Mouse (Mus musculus): Measurements from ENCODE around the gene Asb18. TPM values are rescaled to one million over a fixed set of nuclear protein-coding genes. Genes with fewer than 3 reads are reported as not detected.

The Asb18 gene
- polyA plus RNA-seq, 1 experiment from 2014 or later: not detected

GRCm38 (mm10) chr1:89929181-89929580, 85.3 kb downstream of the Asb18 start:
- no peak overlapping the region for H3K9ac ChIP-seq (ENCODE audit: low read length)
- H3K36me3 ChIP-seq (ENCODE audit: control insufficient read depth, insufficient read depth, low read length): no peaks in the 10 kb centered on the region
- ATAC-seq (replicated peaks; ENCODE audit: low FRiP score, low TSS enrichment, low read depth) (no peak), DNase-seq (ENCODE audit: low spot score) (peak; percentile 64)
- H3K9me3 ChIP-seq (ENCODE audit: control insufficient read depth, low read length): no peaks in the 10 kb centered on the region
- H3K27ac ChIP-seq (ENCODE audit: low read depth): no peak overlapping the region
- WGBS: 6% methylated on average over 6 of the region's 6 CpGs
- peaks cover 15% of the 10 kb centered on the region for H3K4me1 ChIP-seq (replicated peaks; ENCODE audit: control insufficient read depth, insufficient read depth, low read length)
- H3K4me3 ChIP-seq (ENCODE audit: low read depth, low read length): no peak overlapping the region
- peaks cover 100% of the 10 kb centered on the region for H3K27me3 ChIP-seq (replicated peaks; ENCODE audit: control insufficient read depth, insufficient read depth, low read length)
- H3K4me2 ChIP-seq (ENCODE audit: low read length): no peak overlapping the region

- ATAC-seq (replicated peaks; ENCODE audit: low FRiP score, low TSS enrichment, low read depth) (no peak), DNase-seq (ENCODE audit: low spot score) (peak; percentile 67)
- H3K36me3 ChIP-seq (ENCODE audit: control insufficient read depth, insufficient read depth, low read length): no peaks in the 10 kb centered on the region
- H3K27me3 ChIP-seq (replicated peaks; ENCODE audit: control insufficient read depth, insufficient read depth, low read length): peaks cover 100% of the 10 kb centered on the region
- H3K27ac ChIP-seq (ENCODE audit: low read depth): no peak overlapping the region
- no peak overlapping the region for H3K4me2 ChIP-seq (ENCODE audit: low read length)
- H3K4me1 ChIP-seq (replicated peaks; ENCODE audit: control insufficient read depth, insufficient read depth, low read length): peaks cover 15% of the 10 kb centered on the region
- no peak overlapping the region for H3K4me3 ChIP-seq (ENCODE audit: low read depth, low read length)
- H3K9ac ChIP-seq (ENCODE audit: low read length): no peak overlapping the region
- H3K9me3 ChIP-seq (ENCODE audit: control insufficient read depth, low read length): no peaks in the 10 kb centered on the region
- 14% methylated on average over 25 of the region's 25 CpGs for WGBS
Observed at GRCm38 (mm10) chr1:89928676-89929075, 85.8 kb downstream of the Asb18 start.

- Histone ChIP-seq H3K9me3 (ENCODE audit: control insufficient read depth, low read length) (no peaks in the 10 kb centered on the region), H3K4me2 (ENCODE audit: low read length) (peak overlapping the region; percentile 52), H3K9ac (ENCODE audit: low read length) (no peak overlapping the region), H3K36me3 (ENCODE audit: control insufficient read depth, insufficient read depth, low read length) (no peaks in the 10 kb centered on the region), H3K27ac (ENCODE audit: low read depth) (no peak overlapping the region), H3K27me3 (replicated peaks; ENCODE audit: control insufficient read depth, insufficient read depth, low read length) (peaks cover 100% of the 10 kb centered on the region), H3K4me1 (replicated peaks; ENCODE audit: control insufficient read depth, insufficient read depth, low read length) (peaks cover 20% of the 10 kb centered on the region), H3K4me3 (ENCODE audit: low read depth, low read length) (peak overlapping the region; percentile 30)
- DNase-seq (ENCODE audit: low spot score): no peak
- no peak for ATAC-seq (replicated peaks; ENCODE audit: low FRiP score, low TSS enrichment, low read depth)
- 2% methylated on average over 36 of the region's 36 CpGs for WGBS
Observed at GRCm38 (mm10) chr1:89927061-89927661, 87.3 kb downstream of the Asb18 start.

GRCm38 (mm10) chr1:89926583-89927060, 87.8 kb downstream of the Asb18 start:
- H3K9me3 ChIP-seq (ENCODE audit: control insufficient read depth, low read length): no peaks in the 10 kb centered on the region
- H3K4me1 ChIP-seq (replicated peaks; ENCODE audit: control insufficient read depth, insufficient read depth, low read length): peaks cover 20% of the 10 kb centered on the region
- H3K36me3 ChIP-seq (ENCODE audit: control insufficient read depth, insufficient read depth, low read length): no peaks in the 10 kb centered on the region
- DNase-seq (ENCODE audit: low spot score) (peak; percentile 51), ATAC-seq (replicated peaks; ENCODE audit: low FRiP score, low TSS enrichment, low read depth) (no peak)
- H3K4me2 ChIP-seq (ENCODE audit: low read length): peak overlapping the region; percentile 52; the same call in 1 of the 2 replicates
- WGBS: 20% methylated on average over 9 of the region's 9 CpGs
- H3K4me3 ChIP-seq (ENCODE audit: low read depth, low read length): 0 out of 2 replicates have a peak overlapping the region, but pooled peaks have one; percentile 30
- peaks cover 100% of the 10 kb centered on the region for H3K27me3 ChIP-seq (replicated peaks; ENCODE audit: control insufficient read depth, insufficient read depth, low read length)
- H3K27ac ChIP-seq (ENCODE audit: low read depth): no peak overlapping the region
- no peak overlapping the region for H3K9ac ChIP-seq (ENCODE audit: low read length)

GRCm38 (mm10) chr1:89925501-89926190, 88.8 kb downstream of the Asb18 start:
- H3K36me3 ChIP-seq (ENCODE audit: control insufficient read depth, insufficient read depth, low read length): no peaks in the 10 kb centered on the region
- ATAC-seq (replicated peaks; ENCODE audit: low FRiP score, low TSS enrichment, low read depth) (no peak), DNase-seq (ENCODE audit: low spot score) (peak; percentile 51)
- H3K27ac ChIP-seq (ENCODE audit: low read depth): no peak overlapping the region
- H3K4me1 ChIP-seq (replicated peaks; ENCODE audit: control insufficient read depth, insufficient read depth, low read length): peaks cover 16% of the 10 kb centered on the region
- H3K9me3 ChIP-seq (ENCODE audit: control insufficient read depth, low read length): no peaks in the 10 kb centered on the region
- H3K9ac ChIP-seq (ENCODE audit: low read length): no peak overlapping the region
- no peak overlapping the region for H3K4me3 ChIP-seq (ENCODE audit: low read depth, low read length)
- WGBS: 57% methylated on average over 12 of the region's 12 CpGs
- no peak overlapping the region for H3K4me2 ChIP-seq (ENCODE audit: low read length)
- H3K27me3 ChIP-seq (replicated peaks; ENCODE audit: control insufficient read depth, insufficient read depth, low read length): peaks cover 100% of the 10 kb centered on the region

GRCm38 (mm10) chr1:89923642-89924020, 90.8 kb downstream of the Asb18 start:
- no peak overlapping the region for H3K27ac ChIP-seq (ENCODE audit: low read depth)
- no peak for DNase-seq (ENCODE audit: low spot score)
- WGBS: 12% methylated on average over 14 of the region's 14 CpGs
- no peaks in the 10 kb centered on the region for H3K36me3 ChIP-seq (ENCODE audit: control insufficient read depth, insufficient read depth, low read length)
- 0 out of 2 replicates have a peak overlapping the region, but pooled peaks have one; percentile 16 for H3K4me3 ChIP-seq (ENCODE audit: low read depth, low read length)
- H3K9me3 ChIP-seq (ENCODE audit: control insufficient read depth, low read length): no peaks in the 10 kb centered on the region
- H3K4me2 ChIP-seq (ENCODE audit: low read length): peak overlapping the region; percentile 38
- 0 out of 2 replicates have a peak, but pooled peaks cover 5% of the 10 kb centered on the region for H3K4me1 ChIP-seq (replicated peaks; ENCODE audit: control insufficient read depth, insufficient read depth, low read length)
- no peak overlapping the region for H3K9ac ChIP-seq (ENCODE audit: low read length)
- ATAC-seq (replicated peaks; ENCODE audit: low FRiP score, low TSS enrichment, low read depth): no peak
- peaks cover 93% of the 10 kb centered on the region for H3K27me3 ChIP-seq (replicated peaks; ENCODE audit: control insufficient read depth, insufficient read depth, low read length)

- no peaks in the 10 kb centered on the region for H3K9me3 ChIP-seq (ENCODE audit: control insufficient read depth, low read length)
- DNase-seq (ENCODE audit: low spot score) (no peak), ATAC-seq (replicated peaks; ENCODE audit: low FRiP score, low TSS enrichment, low read depth) (no peak)
- no peaks in the 10 kb centered on the region for H3K36me3 ChIP-seq (ENCODE audit: control insufficient read depth, insufficient read depth, low read length)
- 1% methylated on average over 30 of the region's 41 CpGs for WGBS
- H3K4me1 ChIP-seq (replicated peaks; ENCODE audit: control insufficient read depth, insufficient read depth, low read length): 0 out of 2 replicates have a peak, but pooled peaks cover 5% of the 10 kb centered on the region
- peaks cover 93% of the 10 kb centered on the region for H3K27me3 ChIP-seq (replicated peaks; ENCODE audit: control insufficient read depth, insufficient read depth, low read length)
- H3K4me2 ChIP-seq (ENCODE audit: low read length): peak overlapping the region; percentile 38
- H3K9ac ChIP-seq (ENCODE audit: low read length): no peak overlapping the region
- H3K27ac ChIP-seq (ENCODE audit: low read depth): no peak overlapping the region
- H3K4me3 ChIP-seq (ENCODE audit: low read depth, low read length): peak overlapping the region; percentile 16
Observed at GRCm38 (mm10) chr1:89922883-89923641, 91.4 kb downstream of the Asb18 start.

- ATAC-seq (replicated peaks; ENCODE audit: low FRiP score, low TSS enrichment, low read depth) (no peak), DNase-seq (ENCODE audit: low spot score) (no peak)
- Histone ChIP-seq H3K36me3 (ENCODE audit: control insufficient read depth, insufficient read depth, low read length) (no peaks in the 10 kb centered on the region), H3K4me3 (ENCODE audit: low read depth, low read length) (no peak overlapping the region), H3K27ac (ENCODE audit: low read depth) (no peak overlapping the region), H3K27me3 (replicated peaks; ENCODE audit: control insufficient read depth, insufficient read depth, low read length) (peaks cover 91% of the 10 kb centered on the region), H3K4me1 (replicated peaks; ENCODE audit: control insufficient read depth, insufficient read depth, low read length) (0 out of 2 replicates have a peak, but pooled peaks cover 5% of the 10 kb centered on the region), H3K9ac (ENCODE audit: low read length) (no peak overlapping the region), H3K4me2 (ENCODE audit: low read length) (no peak overlapping the region), H3K9me3 (ENCODE audit: control insufficient read depth, low read length) (no peaks in the 10 kb centered on the region)
- WGBS: 4% methylated on average over 7 of the region's 7 CpGs
Observed at GRCm38 (mm10) chr1:89922282-89922681, 92.2 kb downstream of the Asb18 start.
